Mouse (Mus musculus) limb, embryonic 11.5 days (tissue): ENCODE data around the gene Slc2a4. TPM values are rescaled to one million over a fixed set of nuclear protein-coding genes. Genes with fewer than 3 reads are reported as not detected.
A peak's percentile ranks its signal among the peaks of the same experiment; 100 is the strongest.

Experiments used
- ATAC-seq: fragments of 200-750 bp; cut with Nextera tagmentation; 2 replicates; pipeline ENCODE4 v1.8.0; 2017; ENCODE audit warnings: low read depth; ENCODE audit not compliant: insufficient number of reproducible peaks, low FRiP score, low TSS enrichment
- DNase-seq: peaks from one replicate; pipeline ENCODE4 v3.0.0-alpha.2; 2015; ENCODE audit warnings: low spot score
- H3K27ac ChIP-seq: fragments of 300-500 bp; sonication (generic); replicated peaks from 2 replicates; pipeline ENCODE4 v1.5.1; 2014; ENCODE audit warnings: low read depth, mild to moderate bottlenecking, low read length
- H3K27me3 ChIP-seq: fragments of 300-500 bp; sonication (generic); 2 replicates; pipeline ENCODE4 v1.6.1; 2014; ENCODE audit warnings: mild to moderate bottlenecking, low read length, mixed read lengths; ENCODE audit not compliant: control insufficient read depth, insufficient read depth
- H3K36me3 ChIP-seq: fragments of 300-500 bp; sonication (generic); 2 replicates; pipeline ENCODE4 v1.6.1; 2014; ENCODE audit warnings: mild to moderate bottlenecking, low read length, moderate library complexity, mixed read lengths; ENCODE audit not compliant: control insufficient read depth, insufficient read depth
- H3K4me1 ChIP-seq: fragments of 300-500 bp; sonication (generic); 2 replicates; pipeline ENCODE4 v1.6.1; 2014; ENCODE audit warnings: low read length, mixed read lengths; ENCODE audit not compliant: control insufficient read depth, insufficient read depth
- H3K4me2 ChIP-seq: fragments of 300-500 bp; sonication (generic); 2 replicates; pipeline ENCODE4 v1.6.1; 2014; ENCODE audit warnings: low read depth, mild to moderate bottlenecking, moderate library complexity; ENCODE audit not compliant: severe bottlenecking
- H3K4me3 ChIP-seq: fragments of 300-500 bp; sonication (generic); 2 replicates; pipeline ENCODE4 v1.5.1; 2014; ENCODE audit warnings: low read depth, low read length
- H3K9ac ChIP-seq: fragments of 300-500 bp; sonication (generic); 2 replicates; pipeline ENCODE4 v1.6.1; 2014; ENCODE audit warnings: mild to moderate bottlenecking, low read length
- H3K9me3 ChIP-seq: fragments of 300-500 bp; sonication (generic); 2 replicates; pipeline ENCODE4 v1.6.1; 2016; ENCODE audit warnings: low read length; ENCODE audit not compliant: control insufficient read depth
- WGBS: fragments of 180-500 bp; shearing (Covaris S2); extraction: QIAGEN DNeasy Blood & Tissue Kit; methylation state at CpG from one replicate; pipeline ENCODE4 v1.1.7; 2014; 5-methylcytosine and 5-hydroxymethylcytosine counted together
- polyA plus RNA-seq: library from polyadenylated mRNA; unstranded; fragments of >200 nt; fragmentation: Nextera tagmentation; extraction: Ambion mirVana; gene quantifications from 2 replicates; pipeline ENCODE4 v1.2.1, GENCODE M21; 2014

Slc2a4 gene
- polyA plus RNA-seq: 21.0 and 22.7 TPM in 2 replicates

DNA sequence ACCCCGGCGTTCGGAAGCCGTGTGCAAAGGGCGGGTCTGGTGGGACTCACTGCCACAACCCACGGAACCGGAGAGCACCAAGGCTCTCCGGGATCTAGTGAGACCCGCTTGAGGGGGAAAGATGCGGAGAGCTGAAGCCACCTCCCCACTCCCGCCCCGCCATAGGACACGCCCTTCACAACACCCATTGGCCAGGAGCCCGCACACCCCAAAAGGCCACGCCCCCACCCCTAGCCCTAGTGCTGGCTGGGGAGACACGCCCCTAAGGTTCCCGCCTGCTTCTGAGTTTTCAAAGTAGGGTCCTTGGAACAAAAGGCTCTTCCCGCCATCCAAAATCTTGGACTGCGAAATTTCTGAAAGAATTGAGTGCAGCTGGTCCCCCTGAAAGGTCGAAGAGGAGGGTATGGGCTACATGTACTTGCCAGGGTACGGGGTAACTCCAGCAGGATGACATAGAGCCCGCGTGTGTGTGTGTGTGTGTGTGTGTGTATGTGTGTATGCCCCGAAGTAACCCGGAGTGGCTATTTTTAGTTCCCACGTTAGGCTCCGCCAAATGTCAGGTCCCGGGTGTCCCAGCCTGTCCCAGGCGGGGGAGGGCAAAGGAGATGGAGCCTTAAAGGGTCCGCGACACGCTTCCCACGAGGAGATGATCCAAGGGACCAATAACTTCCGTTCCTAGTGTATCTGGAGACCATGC lies at the start of gene Slc2a4:
Gene Slc2a4, minus strand, starts transcription at position 123 of the 697 bp plus-strand sequence.
- Histone ChIP-seq H3K4me3 (peak within 1 kb of the TSS; percentile 53), H3K9ac (peak within 1 kb of the TSS; percentile 85), H3K4me2 (peak within 1 kb of the TSS; percentile 82), H3K36me3 (peaks cover 7% of the 10 kb centered on the region; the same call in 1 of the 2 replicates), H3K27me3 (no peaks in the 10 kb centered on the region), H3K4me1 (peaks cover 7% of the 10 kb centered on the region; the same call in 1 of the 2 replicates), H3K27ac (peak within 1 kb of the TSS; percentile 95), H3K9me3 (no peaks in the 10 kb centered on the region)
- under 1% methylated on average over 34 of the region's 34 CpGs for WGBS
- peak; percentile 94 for ATAC-seq
- DNase-seq: peak; percentile 99

DNA sequence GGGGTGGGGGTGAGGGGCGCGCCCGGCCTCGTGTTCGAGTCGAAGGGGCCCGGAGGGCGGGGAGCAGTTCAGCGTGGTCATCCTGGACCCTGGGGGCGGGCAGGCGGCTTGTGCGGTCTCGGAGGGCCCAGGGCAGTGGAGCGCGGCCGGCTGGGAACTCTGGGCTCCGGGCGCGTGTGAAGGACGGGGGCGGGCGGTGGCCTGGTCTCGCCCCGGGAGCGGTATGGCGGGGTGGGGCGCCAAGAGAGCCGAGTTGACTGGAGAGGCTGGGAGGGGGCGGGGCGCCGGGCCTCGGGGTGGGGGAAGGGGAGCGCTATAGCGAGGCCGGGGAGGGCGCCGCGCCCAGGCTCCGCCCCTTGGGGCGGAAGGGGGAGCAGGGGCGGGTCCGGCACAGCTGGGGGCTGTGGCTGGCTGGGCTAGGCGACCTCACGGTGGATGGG lies 49.1 kb upstream of the Slc2a4 start:
- Histone ChIP-seq H3K36me3 (peaks cover 25% of the 10 kb centered on the region), H3K4me1 (peaks cover 15% of the 10 kb centered on the region; the same call in 1 of the 2 replicates), H3K27ac (peak overlapping the region; percentile 97), H3K4me3 (peak overlapping the region; percentile 98), H3K27me3 (no peaks in the 10 kb centered on the region), H3K4me2 (peak overlapping the region; percentile 48), H3K9ac (peak overlapping the region; percentile 96), H3K9me3 (no peaks in the 10 kb centered on the region)
- ATAC-seq (peak; percentile 52), DNase-seq (peak; percentile 91)
- WGBS: 2% methylated on average over 30 of the region's 44 CpGs

DNA sequence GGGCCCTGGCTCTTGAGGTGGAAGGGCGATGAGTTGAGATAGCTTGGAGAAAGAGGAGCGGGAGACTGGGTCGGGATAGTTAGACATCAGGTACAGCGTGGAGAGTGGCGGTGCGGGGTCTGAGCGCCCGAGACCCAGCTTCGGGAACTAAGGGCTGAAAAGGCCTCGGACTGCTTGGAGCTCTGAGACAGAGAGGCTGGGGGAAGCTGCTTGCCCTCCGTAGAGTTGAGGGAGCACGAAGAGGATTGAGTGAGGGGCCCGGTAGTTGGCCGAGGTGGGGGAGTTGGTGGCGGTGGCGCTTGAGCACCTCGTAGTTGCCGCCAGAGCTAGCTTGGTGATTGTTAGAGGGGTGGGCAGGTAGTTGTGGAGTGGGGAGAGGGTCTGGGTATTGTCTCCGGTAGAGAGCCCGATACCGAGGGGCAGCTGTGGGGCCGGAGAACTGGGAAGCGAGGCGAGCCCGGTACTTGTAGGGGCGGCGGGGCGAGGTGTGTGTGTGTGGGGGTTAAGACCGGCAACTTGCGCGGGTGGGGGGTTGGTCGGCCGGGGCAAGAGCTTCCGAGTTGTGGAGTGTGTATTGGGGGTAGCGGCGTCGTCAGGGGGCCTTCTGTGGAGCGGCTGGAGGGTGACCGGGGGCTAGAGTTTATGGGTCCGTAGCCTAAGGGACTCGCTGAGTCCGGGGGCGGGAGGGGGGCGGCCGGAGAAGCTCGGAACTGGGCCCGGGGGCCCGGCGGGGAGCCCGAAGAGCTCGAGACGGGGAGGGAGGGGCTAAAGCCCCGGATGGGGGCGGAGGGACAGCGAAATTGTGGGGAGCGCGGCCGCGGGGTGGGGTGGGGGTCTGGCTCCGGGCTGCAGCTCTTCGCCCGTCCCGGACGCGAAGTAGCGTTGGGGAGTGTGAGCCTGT lies 48.4 kb upstream of the Slc2a4 start:
- under 1% methylated on average over 62 of the region's 66 CpGs for WGBS
- no peak for ATAC-seq
- H3K4me1 ChIP-seq: peaks cover 10% of the 10 kb centered on the region; the same call in 1 of the 2 replicates

DNA sequence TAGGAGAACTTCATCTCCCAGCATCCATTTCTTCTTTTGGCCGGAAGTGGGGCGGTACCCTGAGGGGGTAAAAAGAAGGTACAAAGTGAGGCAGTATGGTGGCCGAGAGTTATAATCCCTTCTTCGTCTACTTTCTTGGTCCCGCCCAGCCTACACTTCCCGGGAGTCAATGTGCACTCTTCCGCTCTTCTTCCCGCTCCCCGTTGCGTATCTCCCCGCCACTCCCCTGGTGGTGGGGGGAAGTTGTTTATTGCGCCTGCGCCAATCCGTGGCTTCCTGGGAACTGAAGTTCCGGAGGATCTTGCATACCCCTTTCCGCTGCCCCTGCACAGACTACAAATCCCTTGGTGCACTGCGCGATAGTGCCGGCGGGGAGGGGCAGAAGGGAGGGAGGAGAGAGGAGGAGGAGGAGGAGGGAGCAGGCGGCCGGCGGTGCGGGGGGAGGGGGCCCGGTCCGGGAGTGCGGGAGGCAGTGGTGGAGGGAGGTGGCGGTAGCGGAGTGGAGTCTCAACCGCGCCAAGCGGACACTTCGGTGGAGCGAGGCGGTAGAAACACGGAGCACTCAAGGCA lies 47.5 kb upstream of the Slc2a4 start, which contains the start of gene Phf23:
Gene Phf23, plus strand, starts transcription at position 387 of the 570 bp plus-strand sequence.
- peak within 1 kb of the TSS; percentile 98 for H3K4me3 ChIP-seq
- peak within 1 kb of the TSS; percentile 96 for H3K9ac ChIP-seq
- ATAC-seq (peak; percentile 76), DNase-seq (peak; percentile 99)
- H3K36me3 ChIP-seq: peaks cover 25% of the 10 kb centered on the region
- H3K4me1 ChIP-seq: peaks cover 10% of the 10 kb centered on the region; the same call in 1 of the 2 replicates
- H3K4me2 ChIP-seq: peak within 1 kb of the TSS; percentile 48
- H3K27me3 ChIP-seq: no peaks in the 10 kb centered on the region
- under 1% methylated on average over 36 of the region's 36 CpGs for WGBS
- H3K9me3 ChIP-seq: no peaks in the 10 kb centered on the region
- H3K27ac ChIP-seq: peak within 1 kb of the TSS; percentile 97

More for the DNA sequence above, 48.4 kb upstream of the Slc2a4 start:
- Histone ChIP-seq H3K4me3 (peak overlapping the region; percentile 98), H3K4me2 (peak overlapping the region; percentile 48), H3K9ac (peak overlapping the region; percentile 96), H3K27ac (peak overlapping the region; percentile 97), H3K9me3 (no peaks in the 10 kb centered on the region), H3K36me3 (peaks cover 25% of the 10 kb centered on the region), H3K27me3 (no peaks in the 10 kb centered on the region)
- DNase-seq: no peak

DNA sequence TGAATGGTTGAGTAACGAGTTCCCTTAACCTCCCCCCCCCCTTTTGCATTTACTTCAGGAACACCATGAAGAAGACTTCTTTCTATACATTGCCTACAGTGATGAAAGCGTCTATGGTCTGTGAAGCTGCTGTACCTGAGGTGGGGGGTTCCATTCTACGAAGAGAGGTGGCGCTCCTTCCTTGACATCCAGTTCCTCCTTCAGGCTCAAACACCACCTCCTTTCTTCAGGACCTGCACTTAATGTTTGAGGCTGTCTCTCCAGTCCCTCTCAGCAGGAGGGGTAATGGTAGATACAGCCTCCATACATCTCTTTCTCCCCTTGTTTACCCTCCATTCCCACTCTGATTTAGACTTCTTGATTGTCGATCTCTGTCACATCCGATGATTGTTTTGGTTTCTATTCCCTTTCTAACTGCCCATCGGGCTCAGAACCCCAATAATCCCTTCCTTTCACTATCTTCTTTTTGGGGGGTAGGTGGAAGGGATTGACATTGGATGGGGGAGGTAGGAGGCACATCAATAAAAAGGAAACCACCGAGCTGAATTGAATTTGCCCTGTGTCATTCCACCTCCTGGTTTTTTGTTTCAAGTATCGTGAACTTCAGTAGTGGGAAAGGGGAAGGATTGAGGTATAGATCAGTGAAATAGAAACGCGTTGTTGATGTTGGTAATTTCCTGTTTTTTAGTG lies 46.6 kb upstream of the Slc2a4 start:
- H3K4me1 ChIP-seq: peaks cover 10% of the 10 kb centered on the region; the same call in 1 of the 2 replicates
- WGBS: 90% methylated on average over 11 of the region's 11 CpGs
- no peak for DNase-seq
- peaks cover 25% of the 10 kb centered on the region for H3K36me3 ChIP-seq
- no peak overlapping the region for H3K4me2 ChIP-seq
- no peak overlapping the region for H3K27ac ChIP-seq
- H3K27me3 ChIP-seq: no peaks in the 10 kb centered on the region
- no peak for ATAC-seq
- no peaks in the 10 kb centered on the region for H3K9me3 ChIP-seq
- H3K9ac ChIP-seq: no peak overlapping the region
- H3K4me3 ChIP-seq: peak overlapping the region; percentile 98; the same call in 1 of the 2 replicates

DNA sequence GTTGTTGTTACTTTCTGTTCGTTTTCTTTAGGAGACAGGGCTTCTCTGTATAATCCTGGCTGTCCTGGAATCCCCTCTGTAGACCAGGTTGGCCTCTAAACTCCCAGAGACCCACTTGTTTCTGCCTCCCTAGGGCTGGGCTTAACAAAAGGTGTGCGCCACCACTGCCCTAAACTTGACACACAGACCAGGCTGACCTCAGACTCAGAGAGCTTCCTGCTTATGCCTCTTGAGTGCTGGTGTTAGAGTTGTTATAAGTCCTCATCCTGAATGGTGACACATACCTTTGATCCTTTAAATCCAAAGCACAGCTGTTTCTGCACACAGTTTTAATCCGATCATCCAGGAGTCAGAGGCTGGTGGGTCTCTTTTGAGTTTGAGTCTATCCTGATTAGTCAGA lies 44.9 kb upstream of the Slc2a4 start:
- no peaks in the 10 kb centered on the region for H3K27me3 ChIP-seq
- no peak for ATAC-seq
- peaks cover 23% of the 10 kb centered on the region for H3K36me3 ChIP-seq
- peaks cover 8% of the 10 kb centered on the region; the same call in 1 of the 2 replicates for H3K4me1 ChIP-seq
- 91% methylated on average over 3 of the region's 3 CpGs for WGBS
- H3K4me2 ChIP-seq: no peak overlapping the region
- H3K4me3 ChIP-seq: peak overlapping the region; percentile 82
- H3K9me3 ChIP-seq: no peaks in the 10 kb centered on the region
- no peak overlapping the region for H3K9ac ChIP-seq
- no peak overlapping the region for H3K27ac ChIP-seq
- no peak for DNase-seq

DNA sequence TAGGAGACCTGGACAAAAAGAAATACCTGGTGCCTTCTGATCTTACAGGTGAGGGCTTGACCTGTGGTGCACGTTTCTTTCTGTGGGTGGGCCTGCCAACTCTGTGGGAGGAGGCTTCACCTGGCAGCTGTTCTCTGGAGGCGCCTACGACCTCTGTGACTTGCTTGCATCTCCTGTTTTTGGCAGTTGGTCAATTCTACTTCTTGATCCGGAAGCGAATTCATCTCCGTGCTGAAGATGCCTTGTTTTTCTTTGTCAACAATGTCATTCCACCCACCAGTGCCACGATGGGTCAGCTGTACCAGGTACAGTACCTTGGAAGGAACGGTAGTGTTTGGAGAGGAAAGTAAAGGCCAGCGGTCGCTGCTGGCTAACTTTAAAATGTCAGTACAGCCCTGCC lies 44.4 kb upstream of the Slc2a4 start:
- ATAC-seq: no peak
- Histone ChIP-seq H3K4me1 (peaks cover 4% of the 10 kb centered on the region; the same call in 1 of the 2 replicates), H3K27me3 (no peaks in the 10 kb centered on the region), H3K4me2 (peak overlapping the region; percentile 55), H3K4me3 (peak overlapping the region; percentile 82), H3K27ac (no peak overlapping the region), H3K9me3 (no peaks in the 10 kb centered on the region), H3K9ac (peak overlapping the region; percentile 17; the same call in 1 of the 2 replicates), H3K36me3 (peaks cover 23% of the 10 kb centered on the region)
- DNase-seq: no peak
- 89% methylated on average over 10 of the region's 10 CpGs for WGBS
